Mouse (Mus musculus) brain, embryonic 14.5 days (tissue): ENCODE measurements around the gene Otog.

Experiments used
- CTCF ChIP-seq: fragments of 200-500 bp; IDR thresholded peaks from 2 replicates; pipeline ENCODE4 v1.5.1; 2012; ENCODE audit warnings: inconsistent platforms, mild to moderate bottlenecking, moderate library complexity, borderline replicate concordance; ENCODE audit not compliant: insufficient read depth, insufficient read length; ENCODE audit errors: extremely low read depth
- POLR2A ChIP-seq: fragments of 200-500 bp; IDR thresholded peaks from 2 replicates; pipeline ENCODE4 v1.6.1; 2012; ENCODE audit warnings: mild to moderate bottlenecking, inconsistent platforms, borderline replicate concordance; ENCODE audit not compliant: poor library complexity, insufficient read depth, insufficient read length, severe bottlenecking; ENCODE audit errors: extremely low read depth

- TF ChIP-seq CTCF = no peak
- no peak for TF ChIP-seq POLR2A
These were observed 108.0 kb downstream of the Otog start for GRCm38 (mm10) chr7:46348813-46349212.
